Mouse (Mus musculus) cerebellum, postnatal 25 days (tissue): ENCODE measurements around the gene Tpm1.

Experiments used
- DNase-seq, 2 experiments: peaks; one replicate each; pipeline ENCODE4 v3.0.0; 2021; ENCODE audit warnings: mixed read lengths in 2 of 2

Tpm1 gene

GRCm38 (mm10) chr9:66978468-66978867, 70.7 kb downstream of the Tpm1 start:
- DNase-seq, result no peak

GRCm38 (mm10) chr9:66977982-66978381, 71.2 kb downstream of the Tpm1 start:
- DNase-seq, result peak; percentile 41 to 66

- no peak for DNase-seq
Measured at GRCm38 (mm10) chr9:66977121-66977520, 72.1 kb downstream of the Tpm1 start.

- DNase-seq, result peak; percentile 96 to 99
Measured at GRCm38 (mm10) chr9:66975239-66975645, 74.0 kb downstream of the Tpm1 start, which contains the start of gene Lactb. TSS of gene Lactb (minus strand) at chr9:66975484.

- peak; percentile 69 to 82 for DNase-seq
Measured at GRCm38 (mm10) chr9:66974721-66975225, 74.4 kb downstream of the Tpm1 start.
